9 mouse cellular contexts compared by ENCODE assay signal in the genomic region with DNA sequence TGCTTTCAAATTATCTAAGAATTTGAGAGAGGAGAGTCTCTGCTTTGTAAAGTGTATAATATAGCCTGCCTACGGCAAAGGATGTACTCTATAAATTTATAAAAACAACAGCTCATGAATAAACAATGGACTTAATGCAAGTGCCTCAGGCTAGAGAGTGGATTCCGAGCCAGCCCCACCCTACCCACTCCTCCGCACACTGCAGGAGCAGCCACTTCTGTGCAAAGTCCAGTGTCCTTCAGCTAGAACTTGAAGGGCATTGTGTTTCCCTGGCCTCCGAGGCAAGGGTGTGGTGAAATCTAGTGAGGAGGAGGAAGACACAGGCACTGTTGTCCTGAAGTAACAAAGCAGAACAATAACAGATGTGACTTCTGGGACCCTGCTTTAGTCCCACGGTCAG.
DNase-seq lines count a peak whose midpoint lies in the region.
"Had no signal": no experiment of that assay in that cellular context is flagged by ENCODE, and none has a peak within 500 bp of the region (broad histone marks: within the 10 kb centered on the region; RNA-seq: fewer than 3 reads in every experiment).

No protein-coding gene starts in this region.

- DNase-seq in heart, adult 11 months, result peak; percentile 29
- no peak for DNase-seq in heart, postnatal 10 days
- DNase-seq in retina, postnatal 1 day, result peak; percentile 38
- no peak for DNase-seq in retina, embryonic 14.5 days (ENCODE audit: low spot score)
- peak; percentile 50 to 51 for DNase-seq in lung, adult 18-20 months
- peak; percentile 47 for DNase-seq in testis, postnatal 14 days (ENCODE audit: low spot score)
- no peak for DNase-seq in gastrocnemius, adult 18-20 months (ENCODE audit: low spot score)
- DNase-seq in thymus, postnatal 25 days, result no peak
- DNase-seq: adrenal gland, adult 2 months had no signal

- intact Hi-C loops in heart, postnatal 10 days (cut with DNase I), result no loop called here

Comparison
In these comparisons a context has a peak if more than half of its experiments do, and no peak if none do; other contexts are left out.
1. DNase-seq: peak in heart, adult 11 months (single experiment), retina, postnatal 1 day (single experiment), lung, adult 18-20 months (2 of 2) and testis, postnatal 14 days (single experiment); none in heart, postnatal 10 days (0 of 2), retina, embryonic 14.5 days (single experiment), gastrocnemius, adult 18-20 months (single experiment) and thymus, postnatal 25 days (single experiment).